Mouse (Mus musculus): ENCODE results near the gene Pkdcc. TPM values are rescaled to one million over a fixed set of nuclear protein-coding genes. Genes with fewer than 3 reads are reported as not detected.

Gene Pkdcc
- polyA plus RNA-seq, 1 experiment from 2014 or later, result 6.5 TPM

DNA sequence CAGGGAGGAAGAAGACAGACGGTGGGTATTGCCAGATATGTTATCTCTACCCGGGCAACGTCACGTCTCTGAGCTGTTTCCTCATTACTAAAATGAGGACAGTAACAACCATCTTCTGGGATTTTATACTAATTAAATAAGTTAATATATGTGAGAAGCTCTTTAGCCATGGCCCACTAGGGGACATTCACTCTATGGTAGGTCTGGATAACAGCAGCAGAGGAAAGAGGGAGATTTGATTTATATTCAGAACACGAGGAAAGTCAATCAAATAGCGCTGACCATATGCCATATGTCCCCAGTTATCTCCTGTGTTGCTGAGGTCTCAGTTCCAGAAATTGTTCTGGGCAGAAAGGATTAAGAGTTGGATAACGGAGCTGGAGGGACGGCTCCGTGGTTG is 24.3 kb upstream of the Pkdcc start:
- H3K9ac ChIP-seq (replicated peaks), result no peak overlapping the region
- H3K9me3 ChIP-seq, result no peaks in the 10 kb centered on the region
- no peak overlapping the region for H3K4me3 ChIP-seq
- no peaks in the 10 kb centered on the region for H3K27me3 ChIP-seq
- 84% methylated on average over 9 of the region's 9 CpGs for WGBS
- H3K4me2 ChIP-seq (replicated peaks), result no peak overlapping the region
- ATAC-seq (replicated peaks), result no peak
- H3K27ac ChIP-seq (replicated peaks), result no peak overlapping the region
- H3K4me1 ChIP-seq, result peaks cover 21% of the 10 kb centered on the region
- no peaks in the 10 kb centered on the region for H3K36me3 ChIP-seq

DNA sequence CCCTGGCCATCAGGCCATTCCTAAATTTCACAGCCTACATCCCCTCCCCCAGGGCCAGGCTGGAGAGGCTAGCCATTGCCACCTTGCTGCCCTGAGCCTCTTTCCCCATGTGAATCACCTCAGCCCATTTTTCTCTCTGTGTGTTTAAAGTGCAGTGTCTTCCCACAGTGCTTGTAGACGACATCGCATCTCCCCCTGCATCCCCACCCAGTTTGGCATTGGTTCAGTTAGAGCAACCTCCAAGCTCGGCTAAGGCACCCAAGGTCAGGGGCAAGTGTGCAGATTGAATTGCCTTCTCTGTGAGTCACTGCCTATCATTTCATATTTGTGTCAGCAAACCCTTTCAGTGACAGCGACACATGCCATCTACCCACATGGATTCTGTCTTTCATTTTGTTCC is 20.6 kb upstream of the Pkdcc start:
- Histone ChIP-seq H3K36me3 (no peaks in the 10 kb centered on the region), H3K9ac (replicated peaks) (no peak overlapping the region), H3K4me3 (no peak overlapping the region), H3K27me3 (no peaks in the 10 kb centered on the region), H3K27ac (replicated peaks) (no peak overlapping the region), H3K4me1 (0 out of 2 replicates have a peak, but pooled peaks cover 7% of the 10 kb centered on the region), H3K4me2 (replicated peaks) (no peak overlapping the region), H3K9me3 (no peaks in the 10 kb centered on the region)
- ATAC-seq (replicated peaks), result no peak
- WGBS, result 79% methylated on average over 4 of the region's 4 CpGs

DNA sequence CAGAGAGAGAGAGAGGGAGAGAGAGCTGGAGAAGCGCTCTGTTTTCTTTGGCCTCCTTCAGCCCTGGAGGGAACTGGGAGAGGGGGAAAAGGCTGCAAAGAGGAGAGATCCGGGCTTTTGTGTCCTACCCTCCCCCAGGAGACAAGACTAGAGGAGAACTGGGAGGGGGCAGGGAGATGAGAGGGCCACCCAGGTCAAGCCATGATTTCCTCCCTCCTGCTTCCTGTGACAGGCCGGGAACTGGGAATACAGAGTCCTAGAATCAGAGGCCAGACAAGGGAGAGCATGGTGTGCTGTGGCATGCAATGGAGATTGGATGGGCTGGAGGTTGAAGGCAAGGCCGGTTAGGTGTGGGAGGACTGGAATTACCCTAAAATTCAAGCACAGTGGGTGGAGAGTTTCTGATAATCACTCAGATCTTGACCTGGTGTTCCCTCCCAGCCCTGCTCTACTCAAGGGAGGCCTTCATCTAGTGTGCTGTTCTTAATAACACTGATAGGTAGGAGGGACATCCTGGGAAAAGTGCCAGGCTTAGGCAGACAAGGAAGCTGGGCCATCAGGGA is 17.6 kb upstream of the Pkdcc start:
- Histone ChIP-seq H3K27me3 (no peaks in the 10 kb centered on the region), H3K27ac (replicated peaks) (no peak overlapping the region), H3K9ac (replicated peaks) (no peak overlapping the region), H3K4me1 (peaks cover 3% of the 10 kb centered on the region; the same call in 1 of the 2 replicates), H3K4me3 (no peak overlapping the region), H3K9me3 (no peaks in the 10 kb centered on the region), H3K4me2 (replicated peaks) (no peak overlapping the region), H3K36me3 (no peaks in the 10 kb centered on the region)
- 56% methylated on average over 4 of the region's 4 CpGs for WGBS
- no peak for ATAC-seq (replicated peaks)

DNA sequence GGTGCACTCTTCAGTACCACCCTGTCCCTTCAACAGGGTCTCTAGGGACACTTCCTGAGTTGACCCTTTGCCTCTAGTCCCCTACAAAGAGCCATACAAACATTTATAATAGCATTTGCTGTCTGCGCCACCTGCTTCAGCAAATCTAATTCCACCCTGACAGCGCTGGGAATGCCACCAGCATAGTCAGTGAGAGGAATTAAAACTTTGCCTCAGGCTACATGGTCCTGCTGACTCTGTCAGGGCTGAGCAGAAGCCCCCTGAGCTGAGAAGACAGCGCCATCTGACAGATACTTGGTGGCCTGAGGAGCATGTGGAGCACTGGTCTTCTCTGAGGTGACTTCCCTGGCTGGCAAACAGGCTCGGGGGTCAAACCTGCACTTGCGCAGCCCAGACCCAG is 14.6 kb upstream of the Pkdcc start:
- Histone ChIP-seq H3K27ac (replicated peaks) (no peak overlapping the region), H3K27me3 (no peaks in the 10 kb centered on the region), H3K4me3 (no peak overlapping the region), H3K4me2 (replicated peaks) (no peak overlapping the region), H3K36me3 (no peaks in the 10 kb centered on the region), H3K4me1 (peaks cover 18% of the 10 kb centered on the region), H3K9me3 (no peaks in the 10 kb centered on the region), H3K9ac (replicated peaks) (no peak overlapping the region)
- no peak for ATAC-seq (replicated peaks)
- 61% methylated on average over 5 of the region's 5 CpGs for WGBS

DNA sequence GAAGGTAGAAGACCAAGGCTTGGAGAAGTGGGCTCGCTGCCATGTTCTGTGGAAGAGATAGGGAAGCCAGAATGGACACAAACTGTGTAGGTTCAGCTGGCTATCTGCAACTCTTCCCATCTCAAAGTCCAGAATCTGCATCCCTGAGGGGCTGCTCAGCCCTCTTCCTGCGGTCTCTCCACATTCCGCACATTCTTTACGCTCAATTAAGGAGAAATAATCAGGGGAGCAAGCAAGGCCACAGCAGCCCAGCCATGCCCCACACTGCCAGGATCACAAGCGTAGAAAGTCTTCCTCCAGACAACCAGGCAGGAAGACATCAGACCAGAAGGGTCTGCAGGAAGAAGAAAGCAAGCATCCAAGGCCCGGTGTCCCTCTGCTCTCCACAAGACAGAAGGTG is 13.8 kb upstream of the Pkdcc start:
- Histone ChIP-seq H3K9ac (replicated peaks) (no peak overlapping the region), H3K4me2 (replicated peaks) (no peak overlapping the region), H3K27ac (replicated peaks) (no peak overlapping the region), H3K9me3 (no peaks in the 10 kb centered on the region), H3K4me3 (no peak overlapping the region), H3K27me3 (no peaks in the 10 kb centered on the region), H3K4me1 (peaks cover 18% of the 10 kb centered on the region), H3K36me3 (no peaks in the 10 kb centered on the region)
- no peak for ATAC-seq (replicated peaks)
- 23% methylated on average over 6 of the region's 6 CpGs for WGBS

DNA sequence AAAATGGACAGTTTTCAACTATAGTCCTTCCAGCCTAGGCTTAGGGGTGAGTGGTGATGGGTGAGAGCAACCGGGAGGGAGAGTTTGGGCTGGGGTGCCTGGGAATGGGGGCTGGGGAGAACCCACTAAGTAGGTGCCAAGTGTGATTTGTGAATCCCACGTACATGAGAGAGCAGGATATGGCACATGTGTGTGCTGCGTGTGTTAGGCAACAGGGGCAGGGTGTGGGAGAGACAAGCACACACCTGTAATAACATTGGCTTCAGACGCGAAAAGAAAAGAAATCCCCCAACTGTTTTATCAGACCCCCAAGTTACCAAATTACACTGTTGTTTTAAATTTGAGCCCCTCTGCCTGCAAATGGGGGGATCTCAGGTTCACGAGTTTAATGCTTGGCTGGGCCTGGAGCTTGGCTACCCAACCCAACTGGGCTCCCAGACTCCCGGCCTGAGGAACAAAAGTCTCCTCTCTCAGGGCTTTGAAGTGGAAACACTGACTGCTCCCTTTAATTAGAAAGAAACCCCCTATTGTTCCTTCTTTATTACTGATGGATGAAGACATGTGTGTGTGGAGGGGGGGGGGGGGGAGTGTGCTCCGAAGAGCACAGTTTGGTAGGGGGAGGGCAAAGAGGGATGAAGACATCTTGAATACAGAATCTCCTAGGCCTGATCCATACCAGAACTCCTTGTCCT is 11.3 kb upstream of the Pkdcc start:
- H3K9me3 ChIP-seq, result no peaks in the 10 kb centered on the region
- no peaks in the 10 kb centered on the region for H3K36me3 ChIP-seq
- ATAC-seq (replicated peaks), result peak; percentile 53; the same call in 1 of the 2 replicates
- H3K4me3 ChIP-seq, result no peak overlapping the region
- no peak overlapping the region for H3K4me2 ChIP-seq (replicated peaks)
- no peaks in the 10 kb centered on the region for H3K27me3 ChIP-seq
- WGBS, result 19% methylated on average over 8 of the region's 8 CpGs
- no peak overlapping the region for H3K9ac ChIP-seq (replicated peaks)
- no peak overlapping the region for H3K27ac ChIP-seq (replicated peaks)
- H3K4me1 ChIP-seq, result peaks cover 18% of the 10 kb centered on the region

DNA sequence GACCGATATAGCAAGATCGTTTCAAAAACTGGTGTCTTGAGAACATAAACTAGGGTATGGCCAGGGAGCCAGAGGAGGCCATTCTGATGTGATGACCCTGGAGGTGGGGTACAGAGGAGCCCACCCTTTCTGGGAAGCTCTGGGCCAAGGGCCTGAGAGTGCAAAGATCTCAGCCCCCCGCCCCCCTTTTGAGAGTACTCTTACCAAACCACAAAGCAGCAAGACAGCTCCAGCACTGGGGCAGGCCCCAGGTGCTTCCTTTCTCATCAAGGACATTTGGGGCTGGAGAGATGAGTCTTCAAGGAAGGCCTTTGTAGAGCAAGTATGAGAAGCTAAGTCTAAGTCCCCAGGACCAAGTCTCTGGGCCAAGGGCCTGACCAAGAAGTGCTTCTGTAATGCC is 7.8 kb upstream of the Pkdcc start:
- Histone ChIP-seq H3K4me3 (no peak overlapping the region), H3K27ac (replicated peaks) (no peak overlapping the region), H3K4me1 (peaks cover 15% of the 10 kb centered on the region), H3K9me3 (no peaks in the 10 kb centered on the region), H3K4me2 (replicated peaks) (no peak overlapping the region), H3K27me3 (no peaks in the 10 kb centered on the region), H3K9ac (replicated peaks) (no peak overlapping the region), H3K36me3 (no peaks in the 10 kb centered on the region)
- no peak for ATAC-seq (replicated peaks)
- WGBS, result 86% methylated on average over 3 of the region's 3 CpGs

DNA sequence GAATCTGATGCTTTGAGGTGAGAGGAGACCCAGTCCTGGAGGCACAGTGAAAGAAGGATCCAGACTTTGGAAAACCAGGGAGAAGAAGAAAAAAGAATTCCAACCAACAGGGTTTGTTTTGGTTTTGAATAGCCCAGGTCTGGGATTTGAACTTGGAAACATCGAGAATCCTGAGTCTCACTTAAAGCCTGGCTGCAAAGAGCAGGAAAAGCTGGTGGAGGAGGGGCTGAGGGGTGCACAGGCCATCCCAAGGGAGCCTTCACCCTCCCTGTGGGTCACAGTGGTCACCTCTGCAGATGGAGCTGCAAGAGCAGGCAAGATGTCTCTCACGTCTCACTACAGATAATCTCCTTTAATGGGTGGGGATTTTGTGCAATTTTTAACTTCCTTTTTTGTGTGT is 6.6 kb upstream of the Pkdcc start:
- ATAC-seq (replicated peaks), result no peak
- no peaks in the 10 kb centered on the region for H3K9me3 ChIP-seq
- no peak overlapping the region for H3K4me3 ChIP-seq
- no peak overlapping the region for H3K9ac ChIP-seq (replicated peaks)
- H3K4me1 ChIP-seq, result peaks cover 17% of the 10 kb centered on the region
- no peaks in the 10 kb centered on the region for H3K36me3 ChIP-seq
- no peaks in the 10 kb centered on the region for H3K27me3 ChIP-seq
- no peak overlapping the region for H3K27ac ChIP-seq (replicated peaks)
- no peak overlapping the region for H3K4me2 ChIP-seq (replicated peaks)
- WGBS, result 62% methylated on average over 2 of the region's 2 CpGs

DNA sequence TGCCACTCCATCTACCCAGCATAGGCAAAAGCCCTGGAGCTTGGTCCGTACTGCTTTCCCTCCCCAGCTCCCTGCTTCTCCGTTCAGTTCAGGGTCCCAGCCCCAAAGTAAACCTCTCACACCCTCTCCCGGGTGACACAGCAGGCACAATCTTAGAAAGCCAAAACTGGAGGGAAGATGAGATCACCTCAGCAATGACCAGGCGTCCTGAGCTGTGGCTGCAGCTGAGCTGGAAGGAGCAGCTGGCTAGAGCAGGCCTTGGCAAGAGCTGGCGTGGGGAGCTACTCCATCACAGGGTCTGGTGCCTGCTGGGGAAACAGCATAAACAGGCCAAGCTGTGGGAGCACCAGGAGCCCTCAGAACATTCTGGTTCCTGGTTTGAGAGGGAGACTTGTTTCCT is 4.6 kb upstream of the Pkdcc start:
- no peaks in the 10 kb centered on the region for H3K36me3 ChIP-seq
- no peak overlapping the region for H3K4me2 ChIP-seq (replicated peaks)
- H3K9ac ChIP-seq (replicated peaks), result no peak overlapping the region
- peaks cover 17% of the 10 kb centered on the region for H3K4me1 ChIP-seq
- H3K4me3 ChIP-seq, result no peak overlapping the region
- no peaks in the 10 kb centered on the region for H3K27me3 ChIP-seq
- no peak for ATAC-seq (replicated peaks)
- 86% methylated on average over 5 of the region's 5 CpGs for WGBS
- H3K27ac ChIP-seq (replicated peaks), result no peak overlapping the region
- no peaks in the 10 kb centered on the region for H3K9me3 ChIP-seq

DNA sequence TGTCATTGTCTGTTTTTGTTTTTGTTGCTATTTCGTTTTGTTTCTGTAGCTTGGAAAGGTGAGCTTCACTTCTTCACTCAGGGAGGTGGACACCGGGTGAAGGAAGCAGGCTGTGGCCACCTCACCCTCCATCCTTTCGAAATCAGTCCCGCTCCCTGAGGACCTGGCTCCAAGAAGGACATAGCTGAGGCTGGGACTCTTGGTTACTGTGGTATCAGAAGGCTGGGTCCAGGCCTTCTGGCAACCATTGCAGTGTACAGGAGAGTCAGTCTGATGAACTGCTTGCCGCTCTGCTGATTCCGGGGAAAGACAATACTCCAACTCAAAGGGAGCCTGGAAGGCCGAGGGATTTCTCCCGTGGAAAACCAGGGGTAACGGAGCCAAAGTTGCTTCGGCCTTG is 3.9 kb upstream of the Pkdcc start:
- no peaks in the 10 kb centered on the region for H3K9me3 ChIP-seq
- no peaks in the 10 kb centered on the region for H3K36me3 ChIP-seq
- WGBS, result 83% methylated on average over 10 of the region's 10 CpGs
- no peak overlapping the region for H3K9ac ChIP-seq (replicated peaks)
- no peaks in the 10 kb centered on the region for H3K27me3 ChIP-seq
- H3K4me1 ChIP-seq, result peaks cover 21% of the 10 kb centered on the region
- H3K4me2 ChIP-seq (replicated peaks), result no peak overlapping the region
- no peak overlapping the region for H3K4me3 ChIP-seq
- H3K27ac ChIP-seq (replicated peaks), result no peak overlapping the region
- no peak for ATAC-seq (replicated peaks)

DNA sequence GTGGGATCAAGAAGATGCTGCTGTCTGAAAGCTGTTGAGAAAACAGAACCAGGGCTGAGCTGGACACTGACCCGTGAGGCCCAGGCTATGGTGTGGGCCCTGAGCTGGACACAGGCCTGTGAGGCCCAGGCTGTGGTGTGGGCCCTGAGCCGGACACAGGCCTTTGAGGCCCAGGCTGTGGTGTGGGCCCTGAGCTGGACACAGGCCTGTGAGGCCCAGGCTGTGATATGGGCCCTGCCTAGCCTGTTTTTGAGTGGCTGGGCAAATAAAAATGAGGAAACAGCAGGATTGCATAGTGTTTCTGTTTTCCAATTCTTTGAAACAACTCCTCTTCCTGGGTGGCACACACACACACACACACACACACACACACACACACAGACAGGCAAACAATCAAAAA is 2.7 kb upstream of the Pkdcc start:
- Histone ChIP-seq H3K4me1 (peaks cover 33% of the 10 kb centered on the region), H3K36me3 (no peaks in the 10 kb centered on the region), H3K27me3 (no peaks in the 10 kb centered on the region), H3K9me3 (no peaks in the 10 kb centered on the region), H3K4me2 (replicated peaks) (no peak overlapping the region), H3K27ac (replicated peaks) (no peak overlapping the region), H3K4me3 (no peak overlapping the region), H3K9ac (replicated peaks) (no peak overlapping the region)
- 76% methylated on average over 2 of the region's 2 CpGs for WGBS
- no peak for ATAC-seq (replicated peaks)

DNA sequence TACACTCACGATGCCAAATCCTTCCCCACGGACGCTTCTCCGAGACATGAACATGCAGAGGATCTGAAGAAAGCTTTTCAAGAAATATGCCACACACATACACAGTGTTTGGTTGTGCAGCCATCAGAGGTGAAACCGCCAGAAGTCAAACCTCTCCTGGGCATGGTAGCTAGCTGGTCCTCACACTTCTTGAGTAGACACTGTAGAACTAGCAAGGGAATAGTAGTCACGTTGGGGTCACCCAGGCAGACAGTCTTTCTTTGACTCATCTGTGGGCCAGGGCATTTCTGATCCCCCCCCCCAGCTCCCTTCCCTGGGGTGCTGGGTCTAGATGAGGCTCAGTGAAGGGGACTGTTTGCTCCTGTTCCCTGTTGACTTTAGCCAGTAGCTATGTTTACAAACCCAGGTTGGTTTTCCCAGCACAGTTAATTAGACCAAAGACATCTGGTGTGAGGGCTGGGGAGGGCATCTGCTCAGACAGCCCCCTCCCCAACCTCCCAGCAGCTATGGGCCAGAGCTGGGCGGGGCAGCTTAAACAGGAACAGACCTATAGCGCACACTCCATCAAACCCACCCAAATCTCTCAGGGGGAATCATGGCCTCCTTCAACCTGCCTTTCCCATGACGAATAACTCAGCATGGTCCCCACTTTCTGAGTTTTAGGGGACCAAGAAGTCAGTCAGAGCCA is 1.7 kb upstream of the Pkdcc start:
- 0 out of 2 replicates have a peak overlapping the region, but pooled peaks have one; percentile 88 for H3K4me3 ChIP-seq
- peak overlapping the region; percentile 87; the same call in 1 of the 2 replicates for H3K27ac ChIP-seq (replicated peaks)
- no peaks in the 10 kb centered on the region for H3K9me3 ChIP-seq
- H3K27me3 ChIP-seq, result no peaks in the 10 kb centered on the region
- ATAC-seq (replicated peaks), result no peak
- H3K9ac ChIP-seq (replicated peaks), result no peak overlapping the region
- H3K4me1 ChIP-seq, result peaks cover 43% of the 10 kb centered on the region
- 35% methylated on average over 9 of the region's 9 CpGs for WGBS
- H3K4me2 ChIP-seq (replicated peaks), result peak overlapping the region; percentile 97; the same call in 1 of the 2 replicates
- H3K36me3 ChIP-seq, result no peaks in the 10 kb centered on the region
